Mouse (Mus musculus) gastrocnemius, postnatal 36 days (tissue): ENCODE measurements around the gene Nipsnap3b. TPM values are rescaled to one million over a fixed set of nuclear protein-coding genes. Genes with fewer than 3 reads are reported as not detected.

Source experiments
- DNase-seq, 2 experiments: peaks; one replicate each; pipeline ENCODE4 v3.0.0; 2022
- intact Hi-C: fragments of 180-260 bp; cut with DNase I; formaldehyde crosslinking; loops from one replicate; pipeline ENCODE4 v1.15.1; 2025
- total RNA-seq, 2 experiments: library from RNA; stranded (reverse); gene quantifications; 2 replicates each; pipeline ENCODE4 v1.2.3; 2021

Nipsnap3b gene
- total RNA-seq, 2 experiments from 2014 or later, result 2.0 to 2.3 TPM

GRCm38 (mm10) chr4:53062301-53063008 lies 50.8 kb downstream of the Nipsnap3b start:
- no peak for DNase-seq
- intact Hi-C loops, result no loop called here

Other genes with a start within 250 kb of the Nipsnap3b start
- not detected for gene Olfr275, start 197.3 kb upstream of the Nipsnap3b start, total RNA-seq
- gene Olfr273, start 152.6 kb upstream of the Nipsnap3b start, total RNA-seq, result not detected
- gene Olfr272, start 92.7 kb upstream of the Nipsnap3b start, total RNA-seq, result not detected
- not detected for gene Olfr270, start 47.3 kb upstream of the Nipsnap3b start, total RNA-seq
- gene Nipsnap3a, start 22.6 kb upstream of the Nipsnap3b start, total RNA-seq, result not detected
- 1 to 10 TPM; 6.3 to 7.2 TPM for gene Abca1, start 148.0 kb downstream of the Nipsnap3b start, total RNA-seq